Mouse (Mus musculus): ENCODE results near the gene Tmem123. TPM values are rescaled to one million over a fixed set of nuclear protein-coding genes. Genes with fewer than 3 reads are reported as not detected.
A peak's percentile ranks its signal among the peaks of the same experiment; 100 is the strongest.

The Tmem123 gene
- total RNA-seq (2021), result 10 to 100 TPM; 39.4 to 43.7 TPM

DNA sequence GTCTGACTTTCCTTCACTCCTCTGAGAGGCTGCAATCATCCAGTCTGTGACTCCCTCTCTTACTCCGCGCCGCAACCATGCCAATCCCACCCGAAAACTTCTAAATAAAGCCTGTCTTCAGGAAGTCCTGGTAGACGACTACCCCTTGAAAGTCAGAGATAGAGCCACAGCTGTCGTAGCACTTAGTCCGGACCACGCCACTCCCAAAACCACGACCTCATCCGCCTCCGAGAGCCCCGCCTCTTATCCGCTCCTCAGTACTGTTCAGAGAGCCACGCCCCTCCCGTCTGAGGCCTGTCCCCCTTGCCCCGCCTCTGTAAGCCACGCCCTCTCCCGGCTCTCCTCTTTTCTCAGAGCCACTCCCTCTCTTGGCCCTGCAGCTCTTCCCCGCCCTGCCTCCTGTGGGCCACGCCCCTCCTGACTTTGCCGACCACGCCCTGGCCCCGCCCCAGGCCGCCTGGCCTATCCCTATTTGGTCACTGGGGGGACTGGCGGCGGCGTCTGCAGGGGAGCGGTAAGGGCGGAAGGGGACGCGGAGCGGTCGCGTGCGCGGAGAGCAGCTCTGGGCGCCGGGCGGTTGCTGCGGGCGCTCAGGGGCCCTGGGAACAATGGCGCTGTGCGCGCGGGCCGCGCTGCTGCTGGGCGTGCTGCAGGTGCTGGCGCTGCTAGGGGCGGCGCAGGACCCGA, at the start of gene Tmem123:
Gene Tmem123 (plus strand): TSS at position 428 of the 687 bp plus-strand sequence.
- DNase-seq (ENCODE audit: low spot score), result peak; percentile 99
- intact Hi-C loops (cut with DNase I), result loop anchor here (1.0 to 10.0 kb wide), 3 partner anchors 49 to 241 kb away; partner anchors contain the start of genes Birc2 and Yap1

DNA sequence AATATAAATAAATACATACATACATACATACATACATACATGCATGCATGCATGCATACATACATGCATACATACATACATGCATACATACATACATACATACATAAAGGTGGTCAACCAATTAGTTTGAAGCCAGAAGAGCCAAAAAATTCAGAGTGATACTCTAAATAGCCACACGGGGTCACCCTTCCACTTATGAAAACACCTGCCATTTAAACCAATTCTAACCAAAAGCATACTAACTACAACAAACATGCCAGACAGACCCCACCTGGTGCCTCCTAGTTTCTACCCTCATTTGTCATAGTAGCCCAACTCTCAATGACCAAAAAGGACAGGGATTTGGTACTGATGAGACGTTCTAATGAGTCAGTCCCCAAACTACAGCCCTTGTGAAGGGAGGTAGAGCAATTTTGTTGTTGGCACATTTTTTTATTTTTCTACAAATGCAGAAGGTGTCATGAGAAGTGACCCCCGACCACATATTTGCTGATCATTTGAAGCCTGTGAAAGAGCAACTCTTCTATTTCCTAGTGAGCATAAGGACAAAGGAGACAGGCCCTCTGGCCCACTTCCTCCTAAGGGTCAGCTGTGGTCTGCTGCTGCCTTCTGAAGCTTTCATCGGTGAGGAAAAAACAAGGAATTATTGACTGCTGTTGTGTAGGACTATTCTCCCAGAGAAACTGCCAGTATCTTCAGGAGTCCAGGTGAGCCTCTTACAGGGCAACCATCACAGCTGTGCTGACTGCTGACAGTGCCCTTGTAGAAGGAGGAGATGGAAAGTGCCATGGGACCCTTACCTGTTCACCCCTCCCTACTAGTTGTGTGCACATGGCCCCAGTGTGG, 49.6 kb upstream of the Tmem123 start:
- no peak for DNase-seq (ENCODE audit: low spot score)
- intact Hi-C loops (cut with DNase I), result loop anchor here (1.0 to 10.0 kb wide), 7 partner anchors 49 to 493 kb away; no protein-coding TSS in a partner anchor

DNA sequence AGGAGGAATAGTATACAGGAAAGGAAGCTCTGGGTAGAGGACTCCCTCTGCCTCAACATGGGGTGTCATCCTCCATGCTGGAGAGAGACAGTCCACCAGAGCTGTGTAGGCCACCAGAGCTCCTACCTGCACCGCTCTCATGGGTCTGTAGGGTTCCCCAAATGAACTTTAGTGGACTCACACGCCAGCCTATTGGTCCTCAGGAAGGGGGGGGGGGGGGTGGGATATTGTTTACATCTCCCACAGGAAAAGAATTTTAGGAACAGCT, 49.0 kb upstream of the Tmem123 start:
- intact Hi-C loops (cut with DNase I), result loop anchor here (1.0 to 10.0 kb wide), 7 partner anchors 48 to 492 kb away; no protein-coding TSS in a partner anchor
- no peak for DNase-seq (ENCODE audit: low spot score)

DNA sequence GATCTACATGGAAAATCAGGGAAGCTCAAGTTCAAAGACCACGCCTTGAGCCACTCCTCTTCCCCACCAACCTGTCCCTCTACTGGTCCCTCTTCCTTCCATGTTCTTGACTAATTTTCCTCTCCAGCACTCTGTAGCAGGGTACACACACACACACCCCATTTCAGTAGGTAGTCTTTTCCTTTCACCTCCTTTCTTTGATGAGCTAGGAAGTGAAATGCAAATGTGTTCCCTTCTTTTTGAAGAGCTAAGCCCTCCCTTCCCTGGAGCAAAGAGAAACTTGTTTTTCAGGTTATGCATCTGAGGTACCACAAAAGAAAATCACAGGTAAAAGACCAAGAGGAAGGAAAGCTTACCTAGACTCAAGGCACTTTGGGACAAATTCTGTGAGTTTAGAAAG, 42.3 kb upstream of the Tmem123 start:
- intact Hi-C loops (cut with DNase I), result no loop called here
- DNase-seq (ENCODE audit: low spot score), result no peak

DNA sequence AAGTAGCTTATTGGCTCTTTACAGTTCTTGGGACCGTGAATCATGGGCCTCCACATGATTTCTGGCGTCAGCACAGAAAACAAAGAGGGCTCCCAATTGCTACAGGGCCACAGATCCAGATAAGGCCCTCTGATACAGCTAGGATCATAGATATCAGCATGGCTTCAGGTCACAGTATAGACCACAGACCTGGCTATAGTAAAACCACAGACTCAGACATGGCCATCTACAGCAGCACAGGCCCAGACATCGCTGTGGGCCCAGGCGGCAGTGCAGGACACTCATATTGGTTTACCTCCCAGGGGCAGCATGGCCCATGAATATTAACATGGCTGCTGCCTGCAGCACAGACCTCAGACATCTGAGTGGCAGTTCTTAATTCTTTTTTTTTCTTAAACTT, 34.8 kb upstream of the Tmem123 start:
- intact Hi-C loops (cut with DNase I), result no loop called here
- DNase-seq (ENCODE audit: low spot score), result no peak

DNA sequence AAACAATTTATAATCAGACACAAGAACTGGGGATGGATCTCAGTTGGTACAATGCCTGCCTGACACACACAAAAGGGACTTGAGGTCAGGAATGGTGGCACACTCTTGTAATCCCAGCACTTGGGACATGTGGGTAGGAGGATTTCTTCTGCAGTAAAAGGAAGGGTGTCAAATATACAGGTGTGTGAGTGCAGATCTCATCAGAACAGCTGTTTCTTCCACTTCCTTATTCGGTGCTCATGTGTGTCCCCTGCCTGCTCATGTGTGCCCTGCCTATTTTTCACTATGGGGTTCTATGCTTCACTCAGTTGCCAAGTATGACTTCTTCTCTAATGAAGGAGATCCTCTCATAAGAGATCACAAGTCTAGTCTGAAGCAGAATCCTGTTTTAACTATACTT, 21.1 kb upstream of the Tmem123 start:
- no peak for DNase-seq (ENCODE audit: low spot score)
- intact Hi-C loops (cut with DNase I), result no loop called here

DNA sequence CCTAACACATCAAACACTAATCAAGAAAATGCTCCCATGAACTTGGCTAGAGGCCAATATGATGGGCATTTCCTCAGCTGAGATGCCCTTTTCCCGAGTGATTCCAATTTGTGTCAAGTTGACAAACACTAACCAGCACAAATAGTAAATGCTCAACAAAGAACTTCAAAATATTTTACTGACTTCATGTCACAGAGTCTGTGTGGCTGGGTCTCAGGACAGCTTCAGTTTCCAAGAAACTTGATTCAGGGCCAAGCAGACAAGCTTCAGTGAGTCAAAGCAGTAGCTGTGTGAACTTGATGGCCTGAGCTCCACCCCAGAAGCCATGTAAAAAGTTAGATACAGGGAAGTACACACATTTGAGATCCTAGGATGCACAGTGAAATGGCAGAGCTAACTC, 19.7 kb upstream of the Tmem123 start:
- intact Hi-C loops (cut with DNase I), result no loop called here
- no peak for DNase-seq (ENCODE audit: low spot score)

DNA sequence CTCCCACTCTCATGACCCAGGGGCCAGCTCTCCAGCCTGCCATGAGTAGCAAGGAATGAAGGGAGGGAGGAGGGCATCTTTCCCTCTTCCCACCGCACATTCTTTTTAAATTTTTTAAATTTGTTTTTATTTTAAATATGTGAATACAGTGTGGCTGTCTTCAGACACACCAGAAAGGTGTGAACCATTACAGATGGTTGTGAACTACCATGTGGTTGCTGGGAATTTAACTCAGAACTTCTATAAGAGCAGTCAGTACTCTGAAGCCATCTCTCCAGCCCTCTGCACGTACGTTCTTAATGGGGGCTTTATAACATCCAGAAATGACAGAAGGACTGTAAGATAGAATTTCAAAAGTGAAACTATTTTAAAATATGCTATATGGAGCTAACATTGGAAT, 15.0 kb upstream of the Tmem123 start:
- intact Hi-C loops (cut with DNase I), result loop anchor here (5.0 kb wide), 1 partner anchor 43 kb away; no protein-coding TSS in a partner anchor
- DNase-seq (ENCODE audit: low spot score), result no peak

DNA sequence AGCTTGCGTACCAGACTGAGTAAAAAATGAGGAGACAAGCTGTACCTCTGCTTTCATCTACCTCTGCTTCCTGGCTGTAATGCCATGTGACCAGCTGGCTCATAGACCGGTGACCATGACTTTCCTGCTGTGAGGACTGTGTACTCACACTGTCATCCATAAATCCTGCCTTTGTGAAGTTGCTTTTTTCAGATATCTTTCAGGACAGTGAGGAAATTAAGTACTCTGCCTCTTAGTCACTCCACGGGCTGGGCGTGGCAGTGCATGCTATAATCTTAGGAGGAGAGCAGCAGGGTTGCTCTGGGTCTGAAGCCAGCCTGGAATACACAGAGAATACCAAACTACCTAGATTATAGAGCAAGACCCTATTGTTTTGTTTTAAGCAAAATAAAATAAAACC, 14.3 kb upstream of the Tmem123 start:
- DNase-seq (ENCODE audit: low spot score), result no peak
- intact Hi-C loops (cut with DNase I), result loop anchor here (5.0 kb wide), 1 partner anchor 43 kb away; no protein-coding TSS in a partner anchor

DNA sequence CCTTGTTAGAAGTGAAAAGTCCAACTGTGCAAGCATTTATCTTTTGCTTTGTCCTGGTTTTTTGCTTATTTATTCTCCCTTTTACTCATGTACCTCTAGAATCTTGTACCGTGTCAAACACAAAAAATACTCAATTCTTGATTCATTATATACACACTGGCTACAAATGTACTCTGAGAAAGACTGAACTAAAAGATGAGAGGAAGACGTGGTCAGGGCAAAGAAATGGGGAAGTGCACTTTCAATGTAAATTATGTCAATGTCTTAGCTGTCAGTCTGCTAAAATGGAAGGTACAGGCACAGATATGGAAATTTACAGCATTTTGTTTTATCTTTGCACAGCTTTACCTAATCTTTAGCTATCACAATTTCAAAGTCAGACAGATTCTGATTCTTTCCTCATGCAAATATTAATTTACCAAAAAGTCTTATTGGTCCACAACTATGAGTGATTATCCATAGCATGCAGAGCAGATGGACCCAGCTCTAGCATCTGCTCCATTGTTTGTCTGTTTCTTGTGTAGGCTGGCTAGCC, 7.9 kb upstream of the Tmem123 start:
- DNase-seq (ENCODE audit: low spot score), result no peak
- intact Hi-C loops (cut with DNase I), result no loop called here

DNA sequence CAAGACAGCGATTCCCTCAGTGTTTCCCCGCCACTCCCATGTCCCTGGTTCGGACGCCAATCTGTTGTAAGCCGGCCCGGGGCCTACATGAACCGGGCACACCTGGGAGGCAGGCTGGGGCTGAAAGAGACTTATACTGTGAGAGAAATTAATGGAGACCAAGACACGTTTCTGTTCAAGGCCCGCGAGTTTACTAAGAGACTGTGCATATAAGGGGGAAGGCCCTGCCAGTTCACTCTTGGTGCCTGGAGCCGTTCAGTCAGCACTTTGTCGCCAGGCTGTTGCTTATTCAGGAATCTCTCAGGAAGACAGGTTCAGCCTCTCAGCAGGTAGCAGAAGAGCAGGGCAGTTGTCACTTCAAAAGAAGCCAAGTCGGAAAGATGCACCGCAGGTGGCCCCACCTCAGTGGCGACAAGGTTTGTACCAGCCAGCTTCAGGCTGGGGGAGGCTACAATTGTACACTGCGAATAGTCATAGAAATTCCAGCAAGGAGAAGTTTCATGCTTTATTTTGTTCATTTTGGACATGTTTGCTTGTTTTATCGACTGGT, 1.9 kb upstream of the Tmem123 start:
- intact Hi-C loops (cut with DNase I), result loop anchor here (2.0 to 10.0 kb wide), 2 partner anchors 47 to 243 kb away; partner anchors contain the start of gene Yap1
- no peak for DNase-seq (ENCODE audit: low spot score)

DNA sequence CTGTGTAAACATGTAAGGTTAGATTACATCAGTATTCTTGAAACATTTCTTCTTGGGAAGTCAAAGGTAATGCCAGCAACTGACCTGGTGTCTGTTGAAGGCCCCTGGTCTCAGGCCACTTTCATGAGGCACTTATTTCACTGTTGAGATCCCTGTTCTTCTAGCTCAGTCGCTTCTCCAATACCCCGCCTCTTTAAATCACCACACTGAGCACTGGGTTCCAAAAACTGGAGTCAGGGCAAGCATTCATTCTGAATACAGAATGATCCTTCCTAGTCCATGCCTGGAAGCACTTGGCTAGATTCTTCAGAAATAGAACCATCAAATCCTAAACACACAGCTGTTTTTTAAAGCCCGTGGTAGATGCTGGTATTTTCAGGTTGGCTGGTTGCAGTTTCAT, 1.1 kb upstream of the Tmem123 start:
- intact Hi-C loops (cut with DNase I), result loop anchor here (2.0 to 10.0 kb wide), 2 partner anchors 48 to 242 kb away; partner anchors contain the start of gene Yap1
- no peak for DNase-seq (ENCODE audit: low spot score)

DNA sequence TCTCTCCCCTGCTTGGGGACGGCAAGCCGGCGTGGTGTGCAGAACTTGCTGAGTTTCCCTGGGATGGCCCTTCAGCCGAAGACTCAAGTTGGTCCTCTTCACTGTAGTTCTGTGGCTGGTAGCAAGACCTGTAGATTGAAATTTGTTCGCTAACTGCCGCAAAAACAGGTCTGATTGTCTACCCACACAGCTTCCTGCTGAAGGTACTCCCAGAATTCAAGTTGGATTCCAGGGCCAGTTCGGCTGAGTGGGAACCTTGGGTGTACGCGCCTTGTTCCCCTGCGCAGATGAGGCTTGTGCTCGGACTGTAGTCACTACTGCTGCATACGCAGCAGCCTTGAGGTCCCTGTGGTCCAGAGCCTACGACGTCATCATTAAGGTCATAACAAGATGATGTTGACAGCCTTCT, 626 bp downstream of the Tmem123 start:
- intact Hi-C loops (cut with DNase I), result loop anchor here (1.0 to 10.0 kb wide), 2 partner anchors 73 to 240 kb away; partner anchors contain the start of genes Birc2 and Yap1
- peak; percentile 17 for DNase-seq (ENCODE audit: low spot score)

DNA sequence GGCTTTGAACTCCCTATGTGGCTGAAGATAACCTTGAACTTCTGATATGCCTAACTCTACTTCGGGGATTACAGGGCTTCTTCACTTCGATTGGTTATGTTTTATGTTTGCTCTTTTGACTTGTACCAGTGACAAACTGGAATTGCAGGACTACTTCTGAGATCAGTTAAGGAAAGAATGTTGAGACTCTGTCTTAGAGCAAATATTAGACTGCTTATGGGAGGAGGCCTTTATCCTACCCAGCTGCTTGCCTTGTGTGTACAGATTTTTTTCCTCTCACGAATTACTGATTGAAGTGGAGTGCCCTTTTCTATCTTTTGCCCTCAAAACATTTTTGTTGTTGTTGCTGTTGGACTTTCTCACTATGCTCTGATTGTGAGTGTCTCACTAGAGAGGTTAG, 1.4 kb downstream of the Tmem123 start:
- intact Hi-C loops (cut with DNase I), result loop anchor here (10.0 kb wide), 1 partner anchor 240 kb away; the partner anchor contains the start of gene Yap1
- DNase-seq (ENCODE audit: low spot score), result no peak

DNA sequence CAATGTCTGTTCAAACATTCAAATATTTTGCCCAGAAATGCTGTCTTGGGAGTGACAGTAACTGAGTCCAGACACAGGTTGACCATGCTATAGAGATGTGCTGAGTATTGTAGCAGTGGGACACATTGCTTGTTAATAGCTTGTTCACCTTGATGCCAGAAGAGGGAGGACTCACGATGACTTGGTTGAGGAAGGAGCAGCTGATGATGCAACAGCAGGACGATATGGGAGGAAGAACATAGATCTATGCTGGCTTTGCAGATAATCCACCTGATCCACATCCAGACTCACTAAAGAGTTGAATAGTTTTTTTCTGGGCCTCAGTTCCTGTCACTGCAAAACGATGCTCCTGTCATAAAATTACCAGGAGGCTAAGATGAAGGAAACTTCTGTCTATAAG, 2.7 kb downstream of the Tmem123 start:
- DNase-seq (ENCODE audit: low spot score), result no peak
- intact Hi-C loops (cut with DNase I), result loop anchor here (10.0 kb wide), 1 partner anchor 238 kb away; the partner anchor contains the start of gene Yap1

DNA sequence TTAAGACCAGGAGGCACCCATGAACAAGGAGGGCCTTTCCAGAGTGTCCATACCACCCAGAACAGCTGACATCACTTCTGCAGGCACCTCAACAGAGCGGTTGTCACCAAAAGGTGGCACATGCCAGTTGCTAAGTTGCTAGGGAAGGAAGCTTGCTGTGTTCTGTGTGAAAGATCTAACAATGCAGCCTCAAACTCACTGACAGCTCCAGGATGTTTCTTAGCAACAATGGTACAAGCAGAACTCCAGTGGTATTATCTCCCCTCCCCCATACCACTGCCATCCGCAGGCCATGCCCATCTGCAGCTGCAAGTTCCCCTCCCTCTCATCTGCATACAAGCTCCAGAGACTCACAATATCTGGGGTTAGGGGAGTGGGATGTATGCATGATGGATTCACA, 3.7 kb downstream of the Tmem123 start:
- intact Hi-C loops (cut with DNase I), result loop anchor here (10.0 kb wide), 1 partner anchor 237 kb away; the partner anchor contains the start of gene Yap1
- DNase-seq (ENCODE audit: low spot score), result no peak

DNA sequence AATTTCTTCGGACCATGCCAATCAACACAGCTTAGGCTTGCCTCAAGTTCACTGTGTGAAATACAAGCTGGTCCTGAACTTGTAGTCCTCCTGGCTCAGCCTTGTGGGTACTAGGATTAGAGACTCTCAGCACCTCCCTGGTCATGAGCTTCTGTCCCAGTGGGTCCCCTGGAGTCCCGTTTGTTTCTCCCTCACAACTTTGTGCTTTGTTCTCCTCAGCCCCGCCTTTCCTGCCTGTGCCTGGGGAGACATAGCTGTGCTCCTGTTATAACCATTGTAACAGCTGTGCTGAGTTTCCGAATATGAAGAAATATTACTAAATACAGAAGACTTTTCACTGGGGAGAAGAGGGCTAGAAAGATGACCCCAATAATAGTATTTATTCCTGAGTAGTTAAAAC, 5.2 kb downstream of the Tmem123 start:
- intact Hi-C loops (cut with DNase I), result loop anchor here (10.0 kb wide), 1 partner anchor 236 kb away; the partner anchor contains the start of gene Yap1
- DNase-seq (ENCODE audit: low spot score), result peak; percentile 12

DNA sequence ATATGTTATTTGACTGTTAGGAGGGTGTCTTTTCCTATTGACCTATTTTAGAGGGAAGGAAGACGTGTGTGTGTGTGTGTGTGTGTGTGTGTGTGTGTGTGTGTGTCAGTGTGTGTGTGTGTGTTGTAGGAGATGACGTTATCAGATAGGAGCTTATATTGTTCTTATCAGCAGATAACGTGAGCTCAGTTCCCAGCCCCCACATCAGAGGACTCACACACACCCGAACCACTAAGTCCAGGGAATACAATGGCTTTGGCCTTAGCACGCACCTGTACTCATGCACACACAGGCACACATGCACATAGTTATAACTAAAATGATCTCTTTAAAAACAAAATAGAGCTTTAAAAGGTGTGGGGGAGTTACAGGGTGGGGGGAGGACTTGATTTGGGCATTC, 5.7 kb downstream of the Tmem123 start:
- intact Hi-C loops (cut with DNase I), result loop anchor here (10.0 kb wide), 1 partner anchor 235 kb away; the partner anchor contains the start of gene Yap1
- no peak for DNase-seq (ENCODE audit: low spot score)

DNA sequence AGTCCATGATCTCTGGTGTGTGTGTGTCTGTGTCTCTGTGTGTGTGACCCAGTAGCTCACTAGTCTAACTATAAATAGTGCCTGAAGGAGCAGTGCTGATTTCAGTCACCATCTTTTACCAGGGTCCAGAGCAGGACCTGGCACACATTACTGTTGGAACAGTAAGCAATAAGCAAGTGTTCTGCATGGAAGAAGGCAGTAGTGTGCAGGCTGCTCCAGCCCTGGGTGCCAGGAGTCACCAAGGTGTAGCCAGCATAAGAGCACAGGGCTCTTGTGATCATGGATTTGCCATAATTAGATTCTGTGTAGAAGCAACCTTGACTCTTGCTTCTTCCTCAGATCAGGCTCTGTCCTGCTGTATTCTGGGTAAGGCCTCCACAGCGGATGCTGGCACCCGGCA, 8.5 kb downstream of the Tmem123 start:
- no peak for DNase-seq (ENCODE audit: low spot score)
- intact Hi-C loops (cut with DNase I), result no loop called here

All from heart, postnatal 25 days (tissue).